Mouse (Mus musculus): ENCODE results near the gene Mex3a.

The Mex3a gene

DNA sequence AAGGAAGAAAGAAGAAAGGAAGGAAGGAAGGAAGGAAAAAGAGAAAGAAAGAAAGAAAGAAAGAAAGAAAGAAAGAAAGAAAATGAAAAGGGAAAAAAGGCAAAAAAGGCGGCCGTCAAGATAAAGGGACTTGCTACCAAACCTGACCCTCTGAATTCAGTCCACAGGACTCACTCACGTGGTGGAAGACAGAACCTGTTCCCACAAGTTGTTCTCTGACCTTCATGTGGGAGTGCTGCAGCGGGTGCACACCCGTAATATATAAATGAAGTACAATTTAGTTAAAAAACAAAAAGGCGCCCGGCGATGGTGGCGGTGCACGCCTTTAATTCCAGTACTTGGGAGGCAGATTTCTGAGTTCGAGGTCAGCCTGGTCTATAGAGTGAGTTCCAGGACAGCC lies 3.5 kb upstream of the Mex3a start:
- no peak for DNase-seq (ENCODE audit: low read depth)

DNA sequence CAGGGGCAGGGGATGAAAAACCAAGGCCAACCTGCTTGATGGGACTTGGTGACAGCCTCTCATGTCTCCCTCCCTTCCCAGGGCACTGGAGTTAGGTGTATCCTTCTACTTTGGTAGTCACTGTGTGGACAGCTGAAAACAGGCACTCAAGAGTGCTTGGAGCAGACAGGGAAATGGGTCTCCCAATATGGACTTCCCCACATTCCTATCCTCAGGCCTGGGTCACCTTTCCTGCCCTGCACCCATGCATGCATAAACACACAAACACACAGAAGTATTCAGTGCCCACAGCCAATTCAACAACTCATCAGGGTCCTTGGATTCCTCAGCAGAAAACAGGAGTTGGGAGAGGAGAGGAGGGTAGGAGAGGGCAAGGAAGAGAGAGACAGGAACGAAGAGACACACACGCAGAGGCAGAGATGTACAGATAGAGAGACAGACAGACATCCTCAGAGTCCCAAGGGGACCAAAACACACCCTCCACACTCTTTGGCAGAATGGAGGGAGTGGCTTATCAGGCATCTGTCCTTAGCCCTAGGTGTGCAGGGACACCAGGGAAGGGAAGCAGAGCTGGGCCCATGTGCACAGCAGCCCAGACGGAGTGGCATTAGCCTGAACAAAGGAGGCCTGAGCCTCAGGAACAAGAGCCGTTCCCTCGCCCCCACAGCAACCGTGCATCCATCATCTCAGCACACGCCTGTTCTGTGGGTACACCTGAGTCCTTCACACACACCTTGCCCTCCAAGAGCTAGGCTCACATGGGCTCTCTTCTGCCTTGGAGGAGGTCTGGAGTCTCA lies 2.8 kb upstream of the Mex3a start:
- no peak for DNase-seq (ENCODE audit: low read depth)

DNA sequence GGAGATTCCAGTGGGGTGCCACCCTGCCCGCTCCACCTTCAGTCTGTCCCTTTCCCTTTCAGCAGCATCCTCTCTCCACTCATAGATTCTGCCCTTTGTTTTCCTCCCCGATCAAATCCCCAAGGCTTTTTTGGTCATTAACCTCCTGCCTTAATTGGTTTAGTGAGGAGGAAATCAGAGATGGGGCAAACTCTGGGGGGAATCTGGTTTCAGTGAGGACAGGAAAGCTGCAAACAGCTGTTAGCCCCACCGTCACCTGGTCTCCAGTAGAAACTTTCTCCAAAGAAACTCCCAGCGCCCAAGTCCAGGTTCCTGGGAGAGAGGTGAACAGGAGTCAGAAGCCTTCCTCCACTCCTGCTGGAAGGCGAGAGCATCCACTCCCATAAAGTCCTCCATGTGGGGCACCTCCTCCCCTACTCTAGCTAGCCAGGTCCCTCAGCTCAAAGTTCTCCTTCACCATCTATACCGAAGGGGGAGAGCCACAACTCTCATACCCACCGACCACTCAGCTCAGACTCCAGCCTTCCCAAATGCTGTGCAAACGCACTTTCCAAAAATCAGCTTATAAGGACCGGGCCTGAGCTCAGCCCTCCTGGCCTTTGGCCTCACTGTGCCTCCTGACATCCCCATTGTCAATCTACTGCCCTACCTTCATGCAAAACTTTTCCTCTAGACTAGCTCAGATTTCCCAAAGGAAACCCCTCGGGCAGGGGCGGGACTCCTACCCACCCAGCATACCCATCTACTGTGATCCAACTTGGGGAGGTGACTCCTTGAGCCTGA lies 1.9 kb upstream of the Mex3a start:
- DNase-seq (ENCODE audit: low read depth) = no peak

DNA sequence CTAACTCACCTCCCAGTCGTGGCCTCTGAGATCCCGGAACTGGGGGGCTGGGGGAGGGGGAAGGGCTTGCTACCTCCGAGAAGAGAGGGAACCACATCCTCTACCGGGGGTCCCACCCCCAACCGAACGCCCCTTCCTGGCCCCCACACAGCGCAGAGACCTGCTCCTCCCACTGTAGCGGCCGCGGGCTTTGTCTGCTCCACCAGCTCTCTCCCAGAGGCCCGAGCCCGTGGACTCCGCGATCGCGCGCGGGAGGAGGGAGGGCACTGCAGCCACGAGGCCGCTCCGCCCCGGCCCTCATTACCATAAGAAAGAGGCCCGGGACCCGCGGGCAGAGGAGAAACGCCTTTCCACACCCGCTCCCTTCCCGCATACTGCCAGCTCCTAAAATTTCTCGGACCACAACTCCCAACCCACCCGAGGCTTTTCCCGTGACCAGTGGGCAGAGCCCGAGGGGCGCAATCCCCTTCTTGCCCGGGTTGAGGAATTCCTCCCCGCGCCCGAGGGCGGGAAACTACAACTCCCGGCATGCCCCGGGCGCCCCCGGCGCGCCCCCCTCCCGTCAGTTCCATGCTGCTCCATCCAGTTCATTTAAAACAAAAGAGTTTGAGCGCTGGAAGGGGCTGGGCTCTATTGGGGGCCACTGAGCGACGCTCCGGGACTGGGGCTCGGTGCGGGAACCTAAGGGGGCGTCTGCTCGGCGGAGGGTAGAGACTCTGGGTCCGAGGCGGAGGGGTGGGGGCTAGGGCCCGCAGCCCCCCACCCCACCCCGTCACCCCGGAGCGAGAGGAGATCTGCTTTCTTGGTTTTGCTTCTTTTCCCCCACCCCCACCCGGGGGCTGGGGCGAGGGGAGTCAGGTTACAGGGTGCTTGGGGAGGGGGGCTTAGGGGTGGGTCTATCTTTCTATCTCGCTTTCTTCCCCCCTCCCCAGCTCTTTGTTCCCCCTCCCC lies 572 bp upstream of the Mex3a start:
- DNase-seq (ENCODE audit: low read depth) = peak; percentile 81

DNA sequence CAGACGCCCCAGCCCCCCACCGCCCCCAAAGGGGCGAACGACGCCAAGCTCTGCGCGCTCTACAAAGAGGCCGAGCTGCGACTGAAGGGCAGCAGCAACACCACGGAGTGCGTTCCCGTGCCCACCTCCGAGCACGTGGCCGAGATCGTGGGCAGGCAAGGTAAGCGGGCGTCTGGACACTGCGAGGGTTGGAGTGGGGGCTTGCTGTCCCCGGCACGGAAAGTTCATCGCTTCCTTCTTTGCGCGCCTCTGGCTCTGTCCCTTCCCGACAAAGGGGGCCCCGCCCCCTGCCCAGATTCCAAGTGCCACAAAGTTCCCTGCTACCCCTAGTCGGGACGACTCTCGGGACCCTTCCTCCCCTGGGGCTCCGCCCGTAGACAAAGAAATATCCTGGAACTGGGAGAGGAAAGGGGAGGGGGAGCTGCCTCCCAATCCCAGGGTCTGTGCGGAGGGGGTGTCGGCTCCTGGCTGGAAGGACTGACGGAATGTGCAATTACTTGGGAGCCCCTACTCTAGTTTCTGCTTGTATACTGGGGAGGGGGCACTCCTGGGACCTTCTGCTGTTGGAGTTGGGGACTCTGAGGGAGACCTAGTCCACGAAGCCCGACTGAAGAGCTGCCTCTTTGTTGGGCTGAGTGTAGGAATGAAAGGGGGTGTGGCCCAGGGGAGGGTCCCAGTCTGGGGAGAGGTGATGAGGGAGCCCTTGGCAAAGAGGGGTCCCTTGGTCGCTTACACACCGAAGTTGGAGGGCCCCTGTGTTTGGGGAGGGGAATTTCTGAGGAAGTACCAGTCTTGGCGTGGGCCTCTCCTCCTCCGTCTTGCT lies 705 bp downstream of the Mex3a start:
- no peak for DNase-seq (ENCODE audit: low read depth)

DNA sequence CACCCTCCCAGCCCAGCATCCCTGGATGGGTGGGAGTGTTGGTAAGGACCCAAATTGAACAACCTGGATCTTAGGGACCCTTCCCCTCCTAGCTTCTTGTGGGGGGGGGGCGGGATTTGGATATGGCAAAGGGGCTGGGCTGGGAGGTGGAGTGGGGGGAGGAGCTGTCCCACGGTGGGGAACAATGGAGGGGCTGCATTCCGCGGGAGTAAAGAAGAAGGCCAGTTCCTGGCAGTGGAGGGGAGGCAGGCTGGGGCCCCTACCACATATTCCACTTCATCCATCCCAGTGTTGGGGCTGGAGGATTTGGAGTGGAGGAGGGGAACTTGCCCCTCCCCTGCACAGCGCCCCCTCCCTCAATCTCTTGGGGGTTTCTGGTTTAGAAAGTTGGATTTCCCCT lies 1.5 kb downstream of the Mex3a start:
- no peak for DNase-seq (ENCODE audit: low read depth)

DNA sequence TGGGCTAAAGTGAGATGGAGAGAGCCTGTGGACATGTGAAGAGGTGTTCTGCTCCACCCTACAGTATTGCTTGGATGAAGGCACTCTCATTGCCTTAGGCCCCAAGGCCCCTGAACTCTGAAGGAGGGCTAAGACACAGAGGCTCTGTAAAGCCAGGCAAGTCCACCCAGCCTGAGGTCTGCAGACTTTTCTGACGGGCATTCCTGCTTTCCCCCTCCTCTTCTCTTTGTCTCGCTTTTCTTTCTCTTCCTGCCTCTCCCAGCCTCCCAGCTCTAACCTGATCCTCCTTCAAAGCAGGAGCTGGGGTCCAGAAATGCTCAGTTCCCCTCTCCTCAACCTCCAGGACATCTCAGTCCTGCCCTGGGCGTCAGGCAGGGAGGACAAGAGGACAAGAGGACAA lies 2.8 kb downstream of the Mex3a start:
- no peak for DNase-seq (ENCODE audit: low read depth)

DNA sequence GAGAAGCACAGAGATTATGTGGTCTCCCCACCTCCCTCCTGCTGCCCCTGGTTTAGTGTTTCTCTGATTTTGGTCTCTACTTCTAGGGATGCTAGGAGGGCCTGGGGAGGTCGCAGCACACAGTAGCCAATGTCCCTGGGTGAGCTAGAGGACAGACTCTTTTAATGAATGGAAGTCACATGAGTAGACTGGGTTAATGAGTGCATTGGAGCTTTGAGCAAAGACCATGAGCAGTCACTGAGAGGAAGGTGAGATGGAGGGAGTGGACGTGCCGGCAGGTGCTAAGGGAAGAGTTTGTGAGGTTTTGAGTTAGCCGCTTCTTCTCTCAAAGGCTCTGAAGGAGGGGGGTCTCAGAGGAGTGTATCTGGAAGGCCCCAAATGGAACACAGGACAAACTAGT lies 3.3 kb downstream of the Mex3a start:
- DNase-seq (ENCODE audit: low read depth) = no peak

DNA sequence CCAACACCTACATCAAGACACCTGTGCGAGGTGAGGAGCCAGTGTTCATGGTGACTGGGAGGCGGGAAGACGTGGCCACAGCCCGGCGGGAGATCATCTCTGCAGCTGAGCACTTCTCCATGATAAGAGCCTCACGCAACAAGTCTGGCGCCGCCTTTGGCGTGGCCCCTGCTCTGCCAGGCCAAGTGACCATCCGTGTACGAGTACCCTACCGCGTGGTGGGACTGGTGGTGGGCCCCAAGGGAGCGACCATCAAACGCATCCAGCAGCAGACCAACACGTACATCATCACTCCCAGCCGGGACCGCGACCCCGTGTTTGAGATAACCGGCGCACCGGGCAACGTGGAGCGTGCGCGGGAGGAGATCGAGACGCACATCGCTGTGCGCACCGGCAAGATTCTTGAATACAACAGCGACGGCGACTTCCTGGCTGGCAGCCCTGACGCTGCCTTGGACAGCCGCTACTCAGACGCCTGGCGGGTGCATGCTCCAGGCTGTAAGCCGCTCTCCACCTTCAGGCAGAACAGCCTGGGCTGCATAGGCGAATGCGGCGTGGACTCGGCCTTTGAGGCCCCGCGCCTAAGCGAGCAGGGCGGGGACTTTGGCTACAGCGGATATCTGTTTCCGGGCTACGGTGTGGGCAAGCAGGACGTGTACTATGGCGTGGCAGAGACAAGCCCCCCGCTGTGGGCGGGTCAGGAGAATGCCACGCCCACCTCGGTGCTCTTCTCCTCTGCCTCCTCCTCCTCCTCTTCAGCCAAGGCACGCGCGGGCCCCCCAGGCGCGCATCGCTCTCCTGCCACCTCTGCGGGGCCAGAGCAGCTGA lies 4.1 kb downstream of the Mex3a start:
- DNase-seq (ENCODE audit: low read depth) = no peak

DNA sequence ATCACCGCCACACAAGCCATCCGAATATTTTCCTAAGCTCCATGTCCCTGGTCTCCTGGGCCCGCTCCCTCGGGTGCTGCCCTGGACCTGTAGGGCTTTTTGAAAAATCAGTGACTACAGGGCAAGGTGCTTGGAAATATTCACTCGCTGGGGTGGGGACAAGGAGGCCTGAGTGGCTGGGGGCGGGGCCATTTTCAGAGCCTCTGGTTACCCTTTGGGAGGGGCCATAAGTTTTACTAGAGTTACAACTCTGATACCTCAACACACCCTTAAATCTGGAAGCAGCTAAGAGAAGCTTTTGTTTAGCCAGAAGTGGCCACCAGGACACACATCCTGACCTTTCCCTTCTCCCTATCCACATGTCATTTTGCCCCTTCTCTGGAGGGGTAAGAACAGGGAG lies 5.0 kb downstream of the Mex3a start:
- no peak for DNase-seq (ENCODE audit: low read depth)

DNA sequence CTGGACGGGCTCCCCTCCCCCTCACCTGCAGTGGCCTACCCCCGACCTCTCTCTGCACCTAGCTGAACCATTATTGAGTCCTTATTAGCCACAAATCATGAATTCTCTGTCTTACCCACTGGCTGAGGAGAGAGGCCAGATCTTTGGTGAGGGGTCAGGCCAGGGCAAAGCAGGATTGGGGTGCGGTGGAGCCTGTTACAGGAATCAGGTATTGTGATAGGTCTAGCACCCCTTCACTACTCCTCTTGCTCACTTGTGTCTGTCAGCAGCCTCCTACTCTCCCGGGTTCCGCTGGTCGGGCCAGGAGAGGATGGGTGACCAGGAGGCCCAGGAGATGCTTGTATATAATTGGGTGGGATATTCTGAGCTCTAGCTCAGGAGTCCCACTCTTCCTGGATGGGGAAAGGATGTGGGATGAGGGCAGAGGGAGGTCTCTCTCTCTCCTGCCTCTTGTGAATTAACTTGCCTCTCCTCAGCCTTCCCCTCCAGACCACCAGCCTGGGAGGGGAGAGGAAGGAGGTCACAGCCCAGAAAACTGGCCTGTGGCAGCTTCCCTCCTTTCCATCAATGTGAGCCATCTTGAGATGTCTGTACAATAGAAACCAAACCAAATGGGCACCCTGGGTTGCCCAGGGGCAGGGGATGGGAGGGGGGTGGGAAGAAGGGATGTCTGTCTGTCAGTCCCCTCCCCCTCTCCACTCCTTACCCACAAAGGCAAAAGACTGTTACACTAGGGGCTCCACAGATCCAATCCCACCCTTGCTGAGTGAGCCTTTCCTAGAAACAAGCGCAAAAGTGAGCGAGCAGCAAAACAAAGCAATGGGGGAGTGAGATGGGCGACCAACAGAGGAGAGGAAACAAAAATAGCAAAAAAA lies 6.3 kb downstream of the Mex3a start:
- no peak for DNase-seq (ENCODE audit: low read depth)

DNA sequence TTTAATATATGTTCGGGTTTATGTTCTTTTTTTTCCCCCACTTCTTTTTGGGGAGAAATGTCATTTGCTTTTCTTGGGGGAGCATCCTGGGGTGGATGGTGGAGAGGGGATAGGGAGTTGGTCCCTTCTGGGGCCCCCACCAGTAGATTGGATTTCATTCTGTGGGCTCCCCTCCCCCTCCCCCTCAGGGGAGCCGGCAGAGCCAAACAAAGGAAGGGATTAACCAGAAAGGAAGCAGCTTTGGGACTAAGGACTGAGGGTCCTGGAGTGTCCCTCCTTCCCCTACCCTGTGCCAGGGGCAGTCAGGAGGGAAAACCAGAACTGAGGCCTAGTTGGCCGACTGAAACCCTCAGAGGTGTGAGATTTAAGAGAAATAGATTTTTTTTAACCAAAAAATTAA lies 7.2 kb downstream of the Mex3a start:
- DNase-seq (ENCODE audit: low read depth) = no peak

DNA sequence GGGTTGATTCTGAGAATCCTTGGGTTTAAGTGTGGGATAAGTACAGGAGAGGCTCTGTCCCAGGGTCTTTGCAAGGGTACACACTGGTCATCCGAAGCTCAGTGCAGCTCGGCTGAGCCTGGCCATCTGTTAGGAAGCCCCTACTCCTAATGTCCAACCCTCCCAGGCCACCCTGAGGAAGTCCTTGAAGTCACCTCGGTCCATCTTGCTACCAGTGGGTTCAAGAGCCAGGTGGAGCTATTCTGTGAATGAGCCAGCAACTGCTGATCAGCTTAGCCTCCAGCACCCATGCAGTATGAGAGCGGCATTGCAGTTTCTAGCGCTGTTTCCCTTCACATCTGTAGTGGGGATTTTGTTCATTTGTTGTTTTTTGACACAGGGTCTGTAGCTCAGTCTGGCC lies 7.9 kb downstream of the Mex3a start:
- no peak for DNase-seq (ENCODE audit: low read depth)

DNA sequence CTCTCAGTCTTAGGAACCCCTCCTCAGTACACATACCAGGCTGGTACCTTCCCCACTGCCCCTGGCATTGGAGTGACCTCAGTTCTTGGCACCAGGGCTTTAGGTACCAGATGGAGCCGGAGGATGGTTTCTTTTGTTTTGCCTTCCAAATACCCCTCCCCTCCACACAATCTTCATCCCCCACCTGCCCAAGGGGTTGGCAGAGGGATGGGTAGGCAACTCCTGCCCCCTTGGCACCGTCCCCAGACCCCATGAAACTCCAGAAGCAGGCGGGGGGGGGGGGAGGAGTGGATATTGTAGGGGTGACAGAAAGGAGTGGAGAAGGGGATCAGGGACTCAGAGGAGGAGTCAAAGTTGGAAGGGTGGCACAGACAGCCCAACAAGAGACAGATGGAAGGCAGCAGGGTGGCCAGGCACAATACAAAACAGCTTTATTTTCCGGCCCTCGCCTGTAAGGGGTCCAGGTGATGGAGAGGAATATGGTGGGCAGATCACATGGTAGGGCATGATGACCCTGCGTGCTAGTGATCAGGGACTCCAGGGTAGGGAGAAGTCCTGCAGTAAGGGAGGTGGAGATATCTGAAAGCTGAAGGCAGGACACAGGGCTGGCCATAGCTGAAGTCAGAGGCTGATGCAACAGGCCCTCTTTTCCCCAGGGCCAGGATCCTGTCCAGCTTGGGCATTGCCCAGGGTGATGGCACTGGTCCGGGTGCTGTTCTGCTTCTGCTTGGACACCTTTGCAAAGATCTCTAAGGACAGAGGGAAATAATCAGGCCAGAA lies 9.6 kb downstream of the Mex3a start:
- DNase-seq (ENCODE audit: low read depth) = no peak

DNA sequence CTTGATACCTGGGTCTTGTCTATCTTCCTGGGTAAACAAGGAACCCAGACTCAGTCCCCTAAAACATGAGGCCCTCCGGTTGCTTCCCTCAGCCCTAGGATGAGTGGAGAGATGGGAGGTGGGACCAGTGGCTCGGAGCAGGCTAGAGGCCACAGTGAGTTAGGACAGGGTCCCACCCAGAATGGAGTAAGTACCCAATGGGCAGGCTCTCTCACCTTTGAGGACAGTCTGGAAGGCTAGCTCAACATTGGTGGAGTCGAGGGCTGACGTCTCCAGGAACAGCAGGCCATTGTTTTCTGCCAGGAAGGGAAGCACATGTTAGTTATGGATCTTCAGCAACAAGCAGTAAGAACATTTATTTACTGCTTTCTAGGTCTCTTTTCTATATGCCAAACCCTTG lies 10.3 kb downstream of the Mex3a start:
- no peak for DNase-seq (ENCODE audit: low read depth)

DNA sequence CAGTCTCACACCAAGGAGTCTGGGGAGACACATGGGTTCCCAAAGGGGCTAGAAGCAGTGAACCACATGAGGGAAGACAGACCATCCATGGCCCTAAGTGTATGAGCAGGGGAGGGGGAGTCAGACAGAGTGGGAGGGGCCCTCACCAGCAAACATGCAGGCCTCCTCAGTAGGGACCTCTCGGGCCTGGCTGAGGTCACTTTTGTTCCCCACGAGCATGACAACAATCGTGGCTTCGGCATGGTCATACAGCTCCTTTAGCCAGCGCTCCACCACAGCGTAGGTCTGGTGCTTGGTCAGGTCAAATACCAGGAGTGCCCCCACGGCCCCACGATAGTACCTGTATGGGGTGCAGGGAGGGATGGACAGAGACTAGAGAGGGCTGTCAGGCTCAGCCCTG lies 11.0 kb downstream of the Mex3a start:
- no peak for DNase-seq (ENCODE audit: low read depth)

DNA sequence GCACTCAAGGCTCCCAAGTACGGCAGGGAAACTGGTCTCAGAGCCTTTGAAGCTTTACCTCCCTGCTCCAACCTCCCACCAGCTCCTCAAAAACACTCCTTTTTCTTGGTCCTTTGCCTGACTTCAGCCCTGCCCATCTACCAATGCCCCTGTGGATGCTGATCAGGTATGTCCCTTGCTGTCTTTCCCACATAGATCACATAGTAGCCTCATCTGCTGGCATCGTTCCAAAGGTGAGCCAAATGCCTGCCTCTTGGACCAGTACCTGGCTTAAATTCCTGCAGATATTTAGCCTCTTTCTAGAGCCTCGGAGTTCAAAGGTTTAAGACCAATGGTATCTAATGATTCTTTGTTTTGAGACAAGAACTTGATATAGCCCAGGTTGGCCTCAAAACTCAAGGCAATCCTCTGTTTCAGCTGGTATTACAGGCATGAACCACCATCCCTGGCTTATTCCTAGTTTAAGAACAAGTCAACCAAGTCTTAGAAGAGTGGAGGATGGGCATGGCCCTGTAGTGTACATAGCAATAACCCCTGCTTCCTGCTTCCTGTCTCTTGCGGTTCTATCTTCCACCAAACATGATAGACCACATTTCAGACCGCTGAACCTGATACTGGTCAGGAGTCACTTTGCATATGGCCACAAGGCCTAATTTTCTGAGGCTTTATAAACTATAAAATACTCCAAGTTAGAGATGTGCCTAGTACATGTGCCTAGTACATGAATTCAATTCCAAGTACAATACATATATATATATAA lies 11.6 kb downstream of the Mex3a start:
- peak; percentile 86 for DNase-seq (ENCODE audit: low read depth)

DNA sequence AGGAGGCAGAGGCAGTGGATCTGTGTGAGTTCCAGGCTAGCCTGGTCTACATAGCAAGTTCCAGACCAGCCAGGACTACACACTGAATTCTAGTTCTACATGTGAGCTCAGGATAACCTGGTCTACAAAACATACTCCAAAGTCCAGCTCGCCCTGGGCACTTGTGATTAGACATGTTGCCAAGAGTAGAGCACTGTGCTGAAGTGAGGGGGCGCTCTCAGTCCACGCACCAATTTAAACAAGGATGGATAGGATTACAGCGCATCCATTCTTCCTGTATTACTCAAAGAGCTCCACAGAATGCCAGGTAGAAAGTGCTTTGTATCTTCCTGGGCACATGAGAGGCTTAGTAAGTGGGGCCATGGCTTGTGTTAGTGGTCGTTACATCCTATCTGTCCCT lies 12.3 kb downstream of the Mex3a start:
- DNase-seq (ENCODE audit: low read depth) = peak; percentile 71

All from 416B (cell line).